Mouse (Mus musculus): ENCODE results near the gene Maml1.

DNA sequence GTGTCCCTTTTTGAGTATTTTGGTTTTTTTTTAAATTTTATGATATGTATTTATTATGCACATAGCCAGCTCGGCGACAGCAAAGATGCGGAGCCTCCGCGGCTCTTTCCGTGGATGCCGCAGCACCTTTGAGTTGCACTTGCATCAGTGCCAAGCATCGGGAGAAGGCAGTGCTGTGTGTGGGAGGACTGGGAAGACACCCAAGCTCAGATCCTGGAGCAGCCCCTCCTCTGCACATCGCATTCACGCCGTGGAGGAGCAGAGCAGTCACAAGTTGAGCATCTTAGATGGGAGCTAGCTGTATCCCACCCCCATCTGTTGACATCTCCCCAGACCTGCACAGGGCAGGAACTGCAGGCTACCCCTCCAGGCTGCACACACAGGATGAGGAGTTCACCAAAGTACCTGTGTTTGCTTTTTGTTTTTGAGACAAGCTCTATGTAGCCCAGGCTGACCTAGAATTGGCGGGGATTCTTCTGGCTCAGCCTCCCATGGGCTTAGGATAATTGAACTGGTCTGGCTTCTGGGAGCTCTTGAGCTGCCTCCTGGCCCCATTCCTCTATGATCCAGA, 38.0 kb downstream of the Maml1 start:
- TF ChIP-seq POLR2A (IDR thresholded peaks at IDR 0.05; ENCODE audit: control insufficient read depth, extremely low read depth, insufficient read depth, low read length, poor library complexity) (no peak), CTCF (IDR thresholded peaks at IDR 0.05; ENCODE audit: borderline replicate concordance, control insufficient read depth, extremely low read depth, insufficient read depth, low read length, poor library complexity) (no peak)

All from thymus, adult 2 months (tissue).